Mouse (Mus musculus) c-Kit-positive CD71-positive TER-119-positive erythroid progenitor cells, embryonic 14.5 days (primary cell): Measurements from ENCODE around the gene Pno1.

ENCODE experiments used
- DNase-seq: peaks from one replicate; pipeline ENCODE4 v3.0.0-alpha.2; 2013; ENCODE audit warnings: low spot score

Gene Pno1

GRCm38 (mm10) chr11:17176638-17177037 is 34.7 kb downstream of the Pno1 start:
- no peak for DNase-seq

GRCm38 (mm10) chr11:17172300-17172699 is 39.1 kb downstream of the Pno1 start:
- DNase-seq, result no peak

- DNase-seq, result no peak
Measured at GRCm38 (mm10) chr11:17170938-17171729, 40.2 kb downstream of the Pno1 start.

GRCm38 (mm10) chr11:17169262-17169661 is 42.1 kb downstream of the Pno1 start:
- no peak for DNase-seq

GRCm38 (mm10) chr11:17166627-17167026 is 44.7 kb downstream of the Pno1 start:
- no peak for DNase-seq

GRCm38 (mm10) chr11:17163956-17164355 is 47.4 kb downstream of the Pno1 start:
- DNase-seq, result no peak

- DNase-seq, result peak; percentile 65
Measured at GRCm38 (mm10) chr11:17160242-17160641, 51.1 kb downstream of the Pno1 start.

GRCm38 (mm10) chr11:17159738-17160241 is 51.6 kb downstream of the Pno1 start:
- no peak for DNase-seq

- peak; percentile 93 for DNase-seq
Measured at GRCm38 (mm10) chr11:17158858-17159737, 52.3 kb downstream of the Pno1 start, which contains the start of gene Ppp3r1. Ppp3r1 (plus strand) TSS chr11:17159263.
